Mouse (Mus musculus): Measurements from ENCODE around the gene Cdca7l.
A peak's percentile ranks its signal among the peaks of the same experiment; 100 is the strongest.

The Cdca7l gene

GRCm38 (mm10) chr12:117809327-117810017, 5.4 kb downstream of the Cdca7l start:
- no peak for DNase-seq (ENCODE audit: low spot score in 2 of 2)

- DNase-seq (ENCODE audit: low spot score in 2 of 2) = no peak
These were observed 6.0 kb downstream of the Cdca7l start for GRCm38 (mm10) chr12:117810074-117810473.

- no peak for DNase-seq (ENCODE audit: low spot score in 2 of 2)
These were observed 16.2 kb downstream of the Cdca7l start for GRCm38 (mm10) chr12:117820138-117820858.

- no peak for DNase-seq (ENCODE audit: low spot score in 2 of 2)
These were observed 16.8 kb downstream of the Cdca7l start for GRCm38 (mm10) chr12:117820859-117821221.

- DNase-seq (ENCODE audit: low spot score in 2 of 2) = no peak
These were observed 17.3 kb downstream of the Cdca7l start for GRCm38 (mm10) chr12:117821394-117821793.

- no peak for DNase-seq (ENCODE audit: low spot score in 2 of 2)
These were observed 24.3 kb downstream of the Cdca7l start for GRCm38 (mm10) chr12:117828350-117828749.

GRCm38 (mm10) chr12:117831351-117831961, 27.4 kb downstream of the Cdca7l start:
- DNase-seq (ENCODE audit: low spot score in 2 of 2) = no peak

- no peak for DNase-seq (ENCODE audit: low spot score in 2 of 2)
These were observed 28.1 kb downstream of the Cdca7l start for GRCm38 (mm10) chr12:117832190-117832589.

- DNase-seq (ENCODE audit: low spot score in 2 of 2) = no peak
These were observed 30.6 kb downstream of the Cdca7l start for GRCm38 (mm10) chr12:117834652-117835051.

GRCm38 (mm10) chr12:117835371-117835770, 31.3 kb downstream of the Cdca7l start:
- no peak for DNase-seq (ENCODE audit: low spot score in 2 of 2)

- DNase-seq (ENCODE audit: low spot score in 2 of 2) = no peak
These were observed 33.3 kb downstream of the Cdca7l start for GRCm38 (mm10) chr12:117837376-117837775.

GRCm38 (mm10) chr12:117840705-117841104, 36.6 kb downstream of the Cdca7l start:
- no peak for DNase-seq (ENCODE audit: low spot score in 2 of 2)

- no peak for DNase-seq (ENCODE audit: low spot score in 2 of 2)
These were observed 38.6 kb downstream of the Cdca7l start for GRCm38 (mm10) chr12:117842676-117843075.

GRCm38 (mm10) chr12:117843302-117844074, 39.4 kb downstream of the Cdca7l start:
- peak in 1 of 2 experiments; percentile 29 for DNase-seq (ENCODE audit: low spot score in 2 of 2)

GRCm38 (mm10) chr12:117844075-117844408, 40.0 kb downstream of the Cdca7l start:
- DNase-seq (ENCODE audit: low spot score in 2 of 2) = no peak

- no peak for DNase-seq (ENCODE audit: low spot score in 2 of 2)
These were observed 40.8 kb downstream of the Cdca7l start for GRCm38 (mm10) chr12:117844917-117845316.

GRCm38 (mm10) chr12:117848621-117849020, 44.5 kb downstream of the Cdca7l start:
- DNase-seq (ENCODE audit: low spot score in 2 of 2) = no peak

GRCm38 (mm10) chr12:117850472-117850871, 46.4 kb downstream of the Cdca7l start:
- no peak for DNase-seq (ENCODE audit: low spot score in 2 of 2)

GRCm38 (mm10) chr12:117853316-117853715, 49.2 kb downstream of the Cdca7l start:
- peak in 1 of 2 experiments; percentile 58 for DNase-seq (ENCODE audit: low spot score in 2 of 2)

- no peak for DNase-seq (ENCODE audit: low spot score in 2 of 2)
These were observed 52.9 kb downstream of the Cdca7l start for GRCm38 (mm10) chr12:117857023-117857422.

- DNase-seq (ENCODE audit: low spot score in 2 of 2) = no peak
These were observed 53.8 kb downstream of the Cdca7l start for GRCm38 (mm10) chr12:117857884-117858283.

- DNase-seq (ENCODE audit: low spot score in 2 of 2) = no peak
These were observed 56.8 kb downstream of the Cdca7l start for GRCm38 (mm10) chr12:117860840-117861239.
